Mouse (Mus musculus) lung, embryonic 15.5 days (tissue): ENCODE measurements around the gene Trim7. TPM values are rescaled to one million over a fixed set of nuclear protein-coding genes. Genes with fewer than 3 reads are reported as not detected.
A peak's percentile ranks its signal among the peaks of the same experiment; 100 is the strongest.
"Not testable (repeated sequence)": the region's sequence is repeated elsewhere in the genome, so short reads cannot be mapped to it uniquely, and the experiment has no call there.

Experiments used
- ATAC-seq: fragments of 200-750 bp; cut with Nextera tagmentation; 2 replicates; pipeline ENCODE4 v1.8.0; 2017; ENCODE audit warnings: moderate number of reproducible peaks, borderline replicate concordance; ENCODE audit not compliant: low FRiP score, low TSS enrichment; ENCODE audit errors: extremely low read depth
- H3K27ac ChIP-seq: fragments of 300-500 bp; sonication (generic); 2 replicates; pipeline ENCODE4 v1.5.1; 2015; ENCODE audit warnings: moderate library complexity, mild to moderate bottlenecking, inconsistent platforms
- H3K27me3 ChIP-seq: fragments of 300-500 bp; sonication (generic); 2 replicates; pipeline ENCODE4 v1.6.1; 2015; ENCODE audit warnings: inconsistent platforms
- H3K36me3 ChIP-seq: fragments of 300-500 bp; sonication (generic); 2 replicates; pipeline ENCODE4 v1.6.1; 2015; ENCODE audit warnings: inconsistent platforms
- H3K4me1 ChIP-seq: fragments of 300-500 bp; sonication (generic); 2 replicates; pipeline ENCODE4 v1.6.1; 2015; ENCODE audit warnings: inconsistent platforms
- H3K4me2 ChIP-seq: fragments of 300-500 bp; sonication (generic); 2 replicates; pipeline ENCODE4 v1.6.1; 2015; ENCODE audit warnings: inconsistent platforms, mild to moderate bottlenecking, moderate library complexity
- H3K4me3 ChIP-seq: fragments of 300-500 bp; sonication (generic); 2 replicates; pipeline ENCODE4 v1.5.1; 2015; ENCODE audit warnings: mild to moderate bottlenecking, inconsistent platforms
- H3K9ac ChIP-seq: fragments of 300-500 bp; sonication (generic); 2 replicates; pipeline ENCODE4 v1.6.1; 2015; ENCODE audit warnings: inconsistent platforms
- H3K9me3 ChIP-seq: fragments of 300-500 bp; sonication (generic); 2 replicates; pipeline ENCODE4 v1.6.1; 2016; ENCODE audit warnings: inconsistent platforms
- WGBS: fragments of 180-500 bp; shearing (Covaris S2); methylation state at CpG from one replicate; pipeline ENCODE4 v1.1.7; 2015; 5-methylcytosine and 5-hydroxymethylcytosine counted together
- polyA plus RNA-seq: library from polyadenylated mRNA; unstranded; fragments of >200 nt; fragmentation: Nextera tagmentation; extraction: Ambion mirVana; gene quantifications from 2 replicates; pipeline ENCODE4 v1.2.1, GENCODE M21; 2015

Gene Trim7
- polyA plus RNA-seq, 1 experiment from 2014 or later, result 1.1 TPM

GRCm38 (mm10) chr11:48862784-48863319 is 36.9 kb downstream of the Trim7 start:
- no peak for ATAC-seq

GRCm38 (mm10) chr11:48863808-48864207 is 37.9 kb downstream of the Trim7 start:
- ATAC-seq, result no peak
- peaks cover 8% of the 10 kb centered on the region; the same call in 1 of the 2 replicates for H3K27me3 ChIP-seq
- WGBS, result 87% methylated on average over 3 of the region's 3 CpGs
- no peaks in the 10 kb centered on the region for H3K9me3 ChIP-seq
- no peak overlapping the region for H3K9ac ChIP-seq
- peaks cover 3% of the 10 kb centered on the region for H3K36me3 ChIP-seq
- H3K27ac ChIP-seq, result no peak overlapping the region
- H3K4me1 ChIP-seq, result peaks cover 3% of the 10 kb centered on the region; the same call in 1 of the 2 replicates
- no peak overlapping the region for H3K4me3 ChIP-seq
- no peak overlapping the region for H3K4me2 ChIP-seq

More at GRCm38 (mm10) chr11:48862784-48863319, 36.9 kb downstream of the Trim7 start:
- 74% methylated on average over 1 of the region's 1 CpGs for WGBS
- H3K9me3 ChIP-seq, result no peaks in the 10 kb centered on the region
- peaks cover 3% of the 10 kb centered on the region for H3K36me3 ChIP-seq
- no peak overlapping the region for H3K4me3 ChIP-seq
- no peak overlapping the region for H3K4me2 ChIP-seq
- no peak overlapping the region for H3K27ac ChIP-seq
- H3K4me1 ChIP-seq, result peaks cover 11% of the 10 kb centered on the region
- H3K9ac ChIP-seq, result no peak overlapping the region
- peaks cover 8% of the 10 kb centered on the region; the same call in 1 of the 2 replicates for H3K27me3 ChIP-seq

- peaks cover 3% of the 10 kb centered on the region for H3K36me3 ChIP-seq
- H3K4me2 ChIP-seq, result no peak overlapping the region
- no peak overlapping the region for H3K4me3 ChIP-seq
- H3K27ac ChIP-seq, result no peak overlapping the region
- H3K27me3 ChIP-seq, result no peaks in the 10 kb centered on the region
- no peaks in the 10 kb centered on the region for H3K9me3 ChIP-seq
- WGBS, result 93% methylated on average over 9 of the region's 9 CpGs
- peaks cover 21% of the 10 kb centered on the region for H3K4me1 ChIP-seq
- no peak overlapping the region for H3K9ac ChIP-seq
- no peak for ATAC-seq
Observed at GRCm38 (mm10) chr11:48866481-48866880, 40.5 kb downstream of the Trim7 start.

- ATAC-seq, result no peak
- no peaks in the 10 kb centered on the region for H3K9me3 ChIP-seq
Observed at GRCm38 (mm10) chr11:48869380-48870110, 43.6 kb downstream of the Trim7 start.

GRCm38 (mm10) chr11:48870781-48871180 is 44.8 kb downstream of the Trim7 start:
- Histone ChIP-seq H3K4me3 (peak overlapping the region; percentile 52), H3K9me3 (no peaks in the 10 kb centered on the region), H3K27me3 (no peaks in the 10 kb centered on the region), H3K9ac (peak overlapping the region; percentile 36), H3K36me3 (peaks cover 3% of the 10 kb centered on the region), H3K4me1 (peaks cover 36% of the 10 kb centered on the region), H3K27ac (peak overlapping the region; percentile 74), H3K4me2 (peak overlapping the region; percentile 78)
- WGBS, result 28% methylated on average over 7 of the region's 7 CpGs
- no peak for ATAC-seq

More at GRCm38 (mm10) chr11:48869380-48870110, 43.6 kb downstream of the Trim7 start:
- 25% methylated on average over 7 of the region's 7 CpGs for WGBS
- H3K4me2 ChIP-seq, result peak overlapping the region; percentile 78
- no peak overlapping the region for H3K27ac ChIP-seq
- no peak overlapping the region for H3K9ac ChIP-seq
- H3K4me1 ChIP-seq, result peaks cover 36% of the 10 kb centered on the region
- peak overlapping the region; percentile 52 for H3K4me3 ChIP-seq
- H3K27me3 ChIP-seq, result no peaks in the 10 kb centered on the region
- H3K36me3 ChIP-seq, result peaks cover 3% of the 10 kb centered on the region

GRCm38 (mm10) chr11:48871201-48871772 is 45.3 kb downstream of the Trim7 start, which contains the start of gene Irgm1:
Gene Irgm1 (minus strand): TSS chr11:48871683.
- 2% methylated on average over 19 of the region's 19 CpGs for WGBS
- Histone ChIP-seq H3K36me3 (peaks cover 3% of the 10 kb centered on the region), H3K9me3 (no peaks in the 10 kb centered on the region), H3K4me3 (peak within 1 kb of the TSS; percentile 52), H3K4me1 (peaks cover 36% of the 10 kb centered on the region), H3K9ac (peak within 1 kb of the TSS; percentile 36), H3K4me2 (peak within 1 kb of the TSS; percentile 78), H3K27ac (peak within 1 kb of the TSS; percentile 74), H3K27me3 (no peaks in the 10 kb centered on the region)
- ATAC-seq, result peak; percentile 55; the same call in 1 of the 2 replicates

GRCm38 (mm10) chr11:48871817-48872541 is 46.0 kb downstream of the Trim7 start:
- 9% methylated on average over 17 of the region's 17 CpGs for WGBS
- Histone ChIP-seq H3K27ac (peak overlapping the region; percentile 74), H3K9me3 (no peaks in the 10 kb centered on the region), H3K4me2 (peak overlapping the region; percentile 78), H3K4me3 (peak overlapping the region; percentile 52), H3K36me3 (no peaks in the 10 kb centered on the region), H3K4me1 (peaks cover 36% of the 10 kb centered on the region), H3K27me3 (no peaks in the 10 kb centered on the region), H3K9ac (peak overlapping the region; percentile 36)
- no peak for ATAC-seq

GRCm38 (mm10) chr11:48872695-48873300 is 46.9 kb downstream of the Trim7 start:
- no peaks in the 10 kb centered on the region for H3K9me3 ChIP-seq
- no peak overlapping the region for H3K4me3 ChIP-seq
- peaks cover 36% of the 10 kb centered on the region for H3K4me1 ChIP-seq
- H3K36me3 ChIP-seq, result no peaks in the 10 kb centered on the region
- peak overlapping the region; percentile 74 for H3K27ac ChIP-seq
- 54% methylated on average over 7 of the region's 7 CpGs for WGBS
- H3K4me2 ChIP-seq, result peak overlapping the region; percentile 78
- no peaks in the 10 kb centered on the region for H3K27me3 ChIP-seq
- no peak for ATAC-seq
- H3K9ac ChIP-seq, result no peak overlapping the region

- Histone ChIP-seq H3K4me2 (no peak overlapping the region), H3K9me3 (no peaks in the 10 kb centered on the region), H3K4me1 (peaks cover 36% of the 10 kb centered on the region), H3K27ac (no peak overlapping the region), H3K36me3 (no peaks in the 10 kb centered on the region), H3K27me3 (no peaks in the 10 kb centered on the region), H3K9ac (no peak overlapping the region), H3K4me3 (no peak overlapping the region)
- WGBS, result 56% methylated on average over 10 of the region's 10 CpGs
- ATAC-seq, result no peak
Observed at GRCm38 (mm10) chr11:48873591-48874290, 47.8 kb downstream of the Trim7 start.

GRCm38 (mm10) chr11:48874465-48874864 is 48.5 kb downstream of the Trim7 start:
- Histone ChIP-seq H3K4me2 (no peak overlapping the region), H3K27me3 (no peaks in the 10 kb centered on the region), H3K36me3 (no peaks in the 10 kb centered on the region), H3K4me3 (no peak overlapping the region), H3K4me1 (peaks cover 29% of the 10 kb centered on the region), H3K27ac (no peak overlapping the region), H3K9ac (no peak overlapping the region), H3K9me3 (no peaks in the 10 kb centered on the region)
- WGBS, result 0% methylated on average over 4 of the region's 4 CpGs
- ATAC-seq, result no peak

GRCm38 (mm10) chr11:48875343-48875837 is 49.5 kb downstream of the Trim7 start:
- H3K27me3 ChIP-seq, H3K36me3 ChIP-seq, H3K9me3 ChIP-seq, H3K9ac ChIP-seq, ATAC-seq, H3K4me3 ChIP-seq, H3K4me2 ChIP-seq, H3K27ac ChIP-seq: not testable (repeated sequence)
- WGBS, result 74% methylated on average over 1 of the region's 1 CpGs
- peaks cover 19% of the 10 kb centered on the region for H3K4me1 ChIP-seq
